Mouse (Mus musculus): ENCODE measurements around the gene Strada.
"Not testable (repeated sequence)": the region's sequence is repeated elsewhere in the genome, so short reads cannot be mapped to it uniquely, and the experiment has no call there.

Strada gene

GRCm38 (mm10) chr11:106157154-106157553 lies 44.8 kb downstream of the Strada start:
- DNase-seq (ENCODE audit: extremely low spot score, low read depth, low spot score), result no peak

GRCm38 (mm10) chr11:106156257-106156656 lies 45.7 kb downstream of the Strada start:
- no peak for DNase-seq (ENCODE audit: extremely low spot score, low read depth, low spot score)

GRCm38 (mm10) chr11:106155761-106156160 lies 46.2 kb downstream of the Strada start:
- no peak for DNase-seq (ENCODE audit: extremely low spot score, low read depth, low spot score)

- no peak for DNase-seq (ENCODE audit: extremely low spot score, low read depth, low spot score)
Observed at GRCm38 (mm10) chr11:106154770-106155169, 47.2 kb downstream of the Strada start.

GRCm38 (mm10) chr11:106154091-106154490 lies 47.9 kb downstream of the Strada start:
- no peak for DNase-seq (ENCODE audit: extremely low spot score, low read depth, low spot score)

- DNase-seq (ENCODE audit: extremely low spot score, low read depth, low spot score), result no peak
Observed at GRCm38 (mm10) chr11:106152132-106152531, 49.8 kb downstream of the Strada start.

- DNase-seq (ENCODE audit: extremely low spot score, low read depth, low spot score), result no peak
Observed at GRCm38 (mm10) chr11:106151219-106151618, 50.7 kb downstream of the Strada start.

GRCm38 (mm10) chr11:106134580-106135528 lies 67.1 kb downstream of the Strada start:
- no peak for DNase-seq (ENCODE audit: extremely low spot score, low read depth, low spot score)

- no peak for DNase-seq (ENCODE audit: extremely low spot score, low read depth, low spot score)
Observed at GRCm38 (mm10) chr11:106132516-106132915, 69.5 kb downstream of the Strada start.

- DNase-seq (ENCODE audit: extremely low spot score, low read depth, low spot score), result no peak
Observed at GRCm38 (mm10) chr11:106129477-106129876, 72.5 kb downstream of the Strada start.

GRCm38 (mm10) chr11:106126727-106127373 lies 75.1 kb downstream of the Strada start:
- not testable (repeated sequence) for DNase-seq (ENCODE audit: extremely low spot score, low read depth, low spot score)

- DNase-seq (ENCODE audit: extremely low spot score, low read depth, low spot score), result no peak
Observed at GRCm38 (mm10) chr11:106125827-106126226, 76.1 kb downstream of the Strada start.

GRCm38 (mm10) chr11:106124784-106125183 lies 77.2 kb downstream of the Strada start:
- no peak for DNase-seq (ENCODE audit: extremely low spot score, low read depth, low spot score)

GRCm38 (mm10) chr11:106122736-106123135 lies 79.2 kb downstream of the Strada start:
- DNase-seq (ENCODE audit: extremely low spot score, low read depth, low spot score), result no peak

- DNase-seq (ENCODE audit: extremely low spot score, low read depth, low spot score), result no peak
Observed at GRCm38 (mm10) chr11:106122221-106122620, 79.7 kb downstream of the Strada start.

Data from hindlimb bud, embryonic 11.5 days (tissue).